Mouse (Mus musculus): ENCODE data around the gene Snx21. TPM values are rescaled to one million over a fixed set of nuclear protein-coding genes. Genes with fewer than 3 reads are reported as not detected.
A peak's percentile ranks its signal among the peaks of the same experiment; 100 is the strongest.

Snx21 gene
- 39.6 and 44.8 TPM in 2 replicates for polyA plus RNA-seq (2015; fragmentation: Nextera tagmentation; extraction: Ambion mirVana)

DNA sequence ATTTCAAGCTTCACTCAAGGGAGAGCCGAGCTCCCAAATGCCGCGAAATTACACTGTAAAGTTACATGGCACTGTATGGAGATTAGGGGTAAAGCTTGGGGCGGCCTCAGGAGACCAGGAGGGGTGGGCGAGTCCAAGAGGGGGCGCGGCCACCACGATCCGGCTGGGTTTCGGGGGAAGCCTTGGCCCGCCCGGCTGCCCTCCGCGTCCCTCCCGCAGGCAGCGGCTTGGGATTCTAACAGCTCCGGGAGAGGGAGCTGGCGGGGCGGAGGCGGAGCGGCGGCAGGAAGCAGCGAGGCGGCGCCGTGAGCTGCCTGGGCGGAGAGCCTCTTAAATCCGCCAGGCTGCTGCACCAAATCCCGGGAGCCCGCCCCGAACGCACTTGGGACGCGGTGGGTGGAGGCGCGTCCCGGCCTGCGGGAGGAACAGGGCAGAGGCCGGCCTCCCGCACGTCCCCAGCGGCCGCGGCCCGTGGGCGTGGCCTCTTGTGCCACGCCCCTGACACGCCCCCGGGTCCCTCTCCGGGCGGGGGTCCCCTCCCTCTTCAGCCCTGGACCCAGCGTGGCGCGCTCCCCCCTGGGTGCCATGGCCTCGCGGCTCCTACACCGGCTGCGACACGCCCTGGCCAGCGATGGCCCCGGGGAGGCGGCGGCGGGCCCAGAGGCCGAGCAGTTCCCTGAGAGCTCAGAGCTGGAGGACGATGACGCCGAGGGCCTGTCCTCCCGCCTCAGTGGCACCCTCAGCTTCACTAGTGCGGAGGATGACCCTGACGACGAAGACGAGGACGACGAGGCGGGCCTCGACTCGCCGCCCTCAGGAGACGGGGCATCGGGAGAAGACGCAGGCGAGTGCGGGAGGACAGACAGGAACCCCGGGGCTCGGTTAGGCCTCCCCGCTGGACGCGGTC, at the start of gene Snx21:
Snx21 (plus strand) TSS at position 343 of the 907 bp plus-strand sequence.
- Histone ChIP-seq H3K4me1 (replicated peaks) (peaks cover 25% of the 10 kb centered on the region), H3K9ac (peak within 1 kb of the TSS; percentile 55), H3K4me2 (peak within 1 kb of the TSS; percentile 89), H3K9me3 (no peaks in the 10 kb centered on the region), H3K36me3 (peaks cover 2% of the 10 kb centered on the region; the same call in 1 of the 2 replicates), H3K4me3 (peak within 1 kb of the TSS; percentile 59), H3K27ac (replicated peaks) (peak within 1 kb of the TSS; percentile 78), H3K27me3 (no peaks in the 10 kb centered on the region)
- ATAC-seq (ENCODE audit: low FRiP score, low read depth), result peak; percentile 89
- under 1% methylated on average over 64 of the region's 89 CpGs for WGBS

DNA sequence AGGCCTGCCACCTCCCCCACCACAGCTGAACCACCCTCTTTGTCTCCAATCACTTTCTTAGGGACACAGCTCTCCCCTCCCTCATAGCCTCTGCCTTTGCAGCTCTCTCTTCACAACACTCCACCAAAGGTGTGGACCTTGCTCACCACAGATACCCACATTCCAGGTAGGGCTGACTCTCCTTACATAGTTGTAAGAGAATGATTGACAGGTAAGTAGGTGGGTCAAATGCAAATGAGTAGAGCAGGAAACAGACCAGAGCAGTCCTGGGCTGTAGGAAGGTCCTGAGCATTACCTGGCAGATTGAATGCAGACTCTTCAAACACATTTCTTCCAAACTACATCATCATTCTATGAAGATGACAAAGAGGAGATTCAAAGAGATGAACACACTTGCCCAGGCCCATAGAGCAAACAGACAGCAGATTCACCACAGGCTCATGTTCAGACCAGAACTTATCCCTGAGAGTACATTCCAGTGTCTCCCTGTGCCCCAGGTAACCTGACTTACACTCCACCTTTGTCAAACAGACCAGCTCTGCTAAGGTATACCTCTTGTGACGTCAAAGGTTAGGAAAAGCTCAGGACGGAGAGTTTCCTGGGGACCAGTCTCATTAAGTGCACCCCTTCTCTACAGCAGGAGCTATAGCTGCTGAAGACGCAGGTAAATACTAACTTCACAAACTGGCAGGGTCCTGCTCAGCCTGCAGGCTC, 48.1 kb upstream of the Snx21 start:
- no peak overlapping the region for H3K27ac ChIP-seq (replicated peaks)
- H3K27me3 ChIP-seq, result no peaks in the 10 kb centered on the region
- 75% methylated on average over 3 of the region's 3 CpGs for WGBS
- no peaks in the 10 kb centered on the region for H3K9me3 ChIP-seq
- no peak overlapping the region for H3K9ac ChIP-seq
- no peak for ATAC-seq (ENCODE audit: low FRiP score, low read depth)
- H3K4me3 ChIP-seq, result no peak overlapping the region
- H3K4me1 ChIP-seq (replicated peaks), result no peaks in the 10 kb centered on the region
- H3K36me3 ChIP-seq, result no peaks in the 10 kb centered on the region
- H3K4me2 ChIP-seq, result no peak overlapping the region

- Histone ChIP-seq H3K9ac (no peak overlapping the region), H3K4me3 (no peak overlapping the region), H3K27me3 (no peaks in the 10 kb centered on the region), H3K4me2 (no peak overlapping the region), H3K9me3 (no peaks in the 10 kb centered on the region), H3K36me3 (no peaks in the 10 kb centered on the region), H3K4me1 (replicated peaks) (peaks cover 2% of the 10 kb centered on the region), H3K27ac (replicated peaks) (no peak overlapping the region)
- no peak for ATAC-seq (ENCODE audit: low FRiP score, low read depth)
- whole genome bisulfite sequencing, result 70% methylated on average over 7 of the region's 7 CpGs
Observed at GRCm38 (mm10) chr2:164739876-164740275, 45.7 kb upstream of the Snx21 start.

- Histone ChIP-seq H3K36me3 (peaks cover 11% of the 10 kb centered on the region), H3K27ac (replicated peaks) (no peak overlapping the region), H3K4me3 (peak overlapping the region; percentile 99), H3K4me1 (replicated peaks) (peaks cover 26% of the 10 kb centered on the region), H3K27me3 (no peaks in the 10 kb centered on the region), H3K4me2 (peak overlapping the region; percentile 88), H3K9ac (peak overlapping the region; percentile 97; the same call in 1 of the 2 replicates), H3K9me3 (no peaks in the 10 kb centered on the region)
- 72% methylated on average over 13 of the region's 13 CpGs for WGBS
- no peak for ATAC-seq (ENCODE audit: low FRiP score, low read depth)
Observed at GRCm38 (mm10) chr2:164744987-164745386, 40.6 kb upstream of the Snx21 start.

GRCm38 (mm10) chr2:164745843-164746479, 39.7 kb upstream of the Snx21 start, which contains the start of the genes Wfdc3 and Dnttip1:
TSS of gene Wfdc3 (minus strand) at chr2:164745931.
TSS of gene Dnttip1 (plus strand) at chr2:164745983.
- H3K4me2 ChIP-seq, result peak within 1 kb of the TSS; percentile 88
- ATAC-seq (ENCODE audit: low FRiP score, low read depth), result peak; percentile 93
- peak within 1 kb of the TSS; percentile 97 for H3K9ac ChIP-seq
- H3K27ac ChIP-seq (replicated peaks), result peak within 1 kb of the TSS; percentile 86
- H3K36me3 ChIP-seq, result peaks cover 19% of the 10 kb centered on the region
- peaks cover 26% of the 10 kb centered on the region for H3K4me1 ChIP-seq (replicated peaks)
- under 1% methylated on average over 70 of the region's 70 CpGs for WGBS
- H3K4me3 ChIP-seq, result peak within 1 kb of the TSS; percentile 99
- no peaks in the 10 kb centered on the region for H3K9me3 ChIP-seq
- H3K27me3 ChIP-seq, result no peaks in the 10 kb centered on the region

- H3K36me3 ChIP-seq, result peaks cover 19% of the 10 kb centered on the region
- 62% methylated on average over 8 of the region's 8 CpGs for WGBS
- H3K27ac ChIP-seq (replicated peaks), result no peak overlapping the region
- peak overlapping the region; percentile 99 for H3K4me3 ChIP-seq
- H3K4me1 ChIP-seq (replicated peaks), result peaks cover 26% of the 10 kb centered on the region
- H3K27me3 ChIP-seq, result no peaks in the 10 kb centered on the region
- no peak for ATAC-seq (ENCODE audit: low FRiP score, low read depth)
- H3K9ac ChIP-seq, result peak overlapping the region; percentile 97
- H3K4me2 ChIP-seq, result peak overlapping the region; percentile 88
- H3K9me3 ChIP-seq, result no peaks in the 10 kb centered on the region
Observed at GRCm38 (mm10) chr2:164746693-164747092, 38.9 kb upstream of the Snx21 start.

- ATAC-seq (ENCODE audit: low FRiP score, low read depth), result no peak
- Histone ChIP-seq H3K4me3 (no peak overlapping the region), H3K27ac (replicated peaks) (no peak overlapping the region), H3K36me3 (peaks cover 27% of the 10 kb centered on the region), H3K9me3 (no peaks in the 10 kb centered on the region), H3K4me1 (replicated peaks) (peaks cover 26% of the 10 kb centered on the region), H3K27me3 (no peaks in the 10 kb centered on the region), H3K9ac (no peak overlapping the region), H3K4me2 (no peak overlapping the region)
- WGBS, result 90% methylated on average over 4 of the region's 4 CpGs
Observed at GRCm38 (mm10) chr2:164748191-164748590, 37.4 kb upstream of the Snx21 start.

- Histone ChIP-seq H3K27ac (replicated peaks) (no peak overlapping the region), H3K4me3 (no peak overlapping the region), H3K9ac (no peak overlapping the region), H3K9me3 (no peaks in the 10 kb centered on the region), H3K36me3 (peaks cover 33% of the 10 kb centered on the region), H3K27me3 (no peaks in the 10 kb centered on the region), H3K4me2 (no peak overlapping the region), H3K4me1 (replicated peaks) (peaks cover 26% of the 10 kb centered on the region)
- 93% methylated on average over 6 of the region's 6 CpGs for WGBS
- no peak for ATAC-seq (ENCODE audit: low FRiP score, low read depth)
Observed at GRCm38 (mm10) chr2:164748991-164749390, 36.6 kb upstream of the Snx21 start.

DNA sequence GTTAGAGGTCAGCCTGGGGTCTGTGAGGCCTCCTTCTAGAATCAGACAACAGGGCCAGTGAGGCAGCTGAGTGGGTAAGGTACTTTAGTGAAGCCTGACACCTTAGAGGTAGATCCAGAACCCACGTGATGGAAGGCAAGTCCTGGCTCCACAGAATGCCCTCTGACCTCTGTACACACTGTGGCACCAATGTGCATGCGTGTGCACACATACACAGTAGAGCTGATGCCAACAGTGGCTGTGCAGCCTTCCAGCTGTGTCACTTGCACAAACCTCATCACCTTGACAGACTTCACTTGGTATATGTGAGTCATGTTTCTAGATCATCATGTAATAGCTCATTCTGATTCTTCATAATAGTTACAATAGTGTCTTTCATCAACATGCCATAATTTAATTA, 33.2 kb upstream of the Snx21 start:
- no peak for ATAC-seq (ENCODE audit: low FRiP score, low read depth)
- no peaks in the 10 kb centered on the region for H3K9me3 ChIP-seq
- no peak overlapping the region for H3K9ac ChIP-seq
- peaks cover 62% of the 10 kb centered on the region for H3K36me3 ChIP-seq
- no peak overlapping the region for H3K27ac ChIP-seq (replicated peaks)
- 93% methylated on average over 2 of the region's 2 CpGs for WGBS
- no peak overlapping the region for H3K4me2 ChIP-seq
- no peak overlapping the region for H3K4me3 ChIP-seq
- peaks cover 6% of the 10 kb centered on the region for H3K4me1 ChIP-seq (replicated peaks)
- H3K27me3 ChIP-seq, result no peaks in the 10 kb centered on the region

DNA sequence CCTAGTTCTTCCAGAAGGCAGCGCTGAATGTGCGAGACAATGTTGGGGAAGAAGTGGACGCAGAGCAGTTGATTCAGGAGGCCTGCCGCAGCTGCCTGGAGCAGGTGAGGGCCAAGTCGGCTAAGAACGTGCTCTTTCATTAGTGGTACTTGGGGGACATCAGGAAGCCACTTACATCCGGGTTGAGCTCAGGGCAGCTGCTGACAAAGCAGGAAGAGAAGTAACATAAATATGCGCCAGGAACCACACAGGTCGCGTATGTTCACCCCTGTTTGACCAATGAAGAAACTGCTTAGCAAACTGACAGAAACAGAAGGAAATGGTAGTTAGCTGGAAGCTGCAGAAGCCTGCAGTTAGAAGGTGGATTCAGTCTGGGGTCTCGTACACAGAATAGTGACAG, 31.5 kb upstream of the Snx21 start:
- Histone ChIP-seq H3K4me3 (no peak overlapping the region), H3K4me2 (no peak overlapping the region), H3K9me3 (no peaks in the 10 kb centered on the region), H3K9ac (no peak overlapping the region), H3K27me3 (no peaks in the 10 kb centered on the region), H3K4me1 (replicated peaks) (no peaks in the 10 kb centered on the region; the same call in 1 of the 2 replicates), H3K27ac (replicated peaks) (no peak overlapping the region), H3K36me3 (peaks cover 69% of the 10 kb centered on the region)
- ATAC-seq (ENCODE audit: low FRiP score, low read depth), result no peak
- WGBS, result 86% methylated on average over 11 of the region's 11 CpGs

DNA sequence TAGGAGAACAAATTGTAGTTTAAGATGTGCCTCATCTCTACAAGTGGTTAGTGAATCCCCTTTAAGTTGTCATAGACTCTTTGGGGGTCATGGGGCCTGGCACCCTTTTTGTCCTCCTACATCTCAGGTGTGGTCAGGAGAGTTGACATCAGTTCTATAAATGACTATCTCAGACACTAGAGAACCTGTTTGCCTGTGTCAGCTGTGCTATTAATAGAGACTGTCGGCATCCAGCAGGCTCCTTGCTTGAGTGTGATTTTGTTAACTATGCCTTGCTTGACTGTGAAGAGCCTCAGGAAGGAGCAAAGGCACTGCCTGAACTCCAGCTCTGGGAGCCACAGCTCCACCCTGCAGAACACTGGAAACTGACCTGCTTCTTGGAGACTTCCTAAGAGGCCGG, 30.8 kb upstream of the Snx21 start:
- no peak overlapping the region for H3K4me2 ChIP-seq
- no peak overlapping the region for H3K4me3 ChIP-seq
- H3K36me3 ChIP-seq, result peaks cover 76% of the 10 kb centered on the region
- no peak overlapping the region for H3K27ac ChIP-seq (replicated peaks)
- 84% methylated on average over 2 of the region's 2 CpGs for WGBS
- H3K9ac ChIP-seq, result no peak overlapping the region
- H3K4me1 ChIP-seq (replicated peaks), result no peaks in the 10 kb centered on the region
- H3K27me3 ChIP-seq, result no peaks in the 10 kb centered on the region
- H3K9me3 ChIP-seq, result no peaks in the 10 kb centered on the region
- ATAC-seq (ENCODE audit: low FRiP score, low read depth), result no peak

Measured in hindbrain, embryonic 15.5 days (tissue).